Mouse (Mus musculus) hindbrain, postnatal 0 days (tissue): ENCODE data around the gene Alk. TPM values are rescaled to one million over a fixed set of nuclear protein-coding genes. Genes with fewer than 3 reads are reported as not detected.

Source experiments
- ATAC-seq: fragments of 200-750 bp; cut with Nextera tagmentation; 2 replicates; pipeline ENCODE4 v1.8.0; 2017; ENCODE audit warnings: mild to moderate bottlenecking, moderate TSS enrichment, moderate library complexity
- DNase-seq: peaks from one replicate; pipeline ENCODE4 v3.0.0-alpha.2; 2015; ENCODE audit warnings: low spot score
- H3K27ac ChIP-seq: fragments of 300-500 bp; sonication (generic); 2 replicates; pipeline ENCODE4 v1.5.1; 2014; ENCODE audit warnings: mild to moderate bottlenecking
- H3K27me3 ChIP-seq: fragments of 300-500 bp; sonication (generic); 2 replicates; pipeline ENCODE4 v1.6.1; 2014; ENCODE audit warnings: low read length, mixed read lengths; ENCODE audit not compliant: insufficient read depth
- H3K36me3 ChIP-seq: fragments of 300-500 bp; sonication (generic); 2 replicates; pipeline ENCODE4 v1.6.1; 2014; ENCODE audit warnings: low read length, mixed read lengths; ENCODE audit not compliant: insufficient read depth
- H3K4me1 ChIP-seq: fragments of 300-500 bp; sonication (generic); 2 replicates; pipeline ENCODE4 v1.6.1; 2014; ENCODE audit warnings: antibody characterized with exemption, low read length, mixed read lengths; ENCODE audit not compliant: insufficient read depth
- H3K4me2 ChIP-seq: fragments of 300-500 bp; sonication (generic); 2 replicates; pipeline ENCODE4 v1.6.1; 2014; ENCODE audit warnings: low read depth, mild to moderate bottlenecking, low read length, moderate library complexity, mixed read lengths
- H3K4me3 ChIP-seq: fragments of 300-500 bp; sonication (generic); 2 replicates; pipeline ENCODE4 v1.5.1; 2014; ENCODE audit warnings: low read length
- H3K9ac ChIP-seq: fragments of 300-500 bp; sonication (generic); replicated peaks from 2 replicates; pipeline ENCODE4 v1.6.1; 2014; ENCODE audit warnings: mild to moderate bottlenecking, low read length, moderate library complexity, mixed read lengths
- H3K9me3 ChIP-seq: fragments of 300-500 bp; sonication (generic); 2 replicates; pipeline ENCODE4 v1.6.1; 2016; ENCODE audit warnings: low read length, mixed read lengths
- CTCF ChIP-seq: IDR thresholded peaks from 2 replicates; pipeline ENCODE4 v1.5.1; 2016; ENCODE audit warnings: antibody characterized with exemption, control low read depth, low read depth
- WGBS: fragments of 180-500 bp; shearing (Covaris S2); extraction: QIAGEN DNeasy Blood & Tissue Kit; methylation state at CpG from one replicate; pipeline ENCODE4 v1.1.7; 2014; 5-methylcytosine and 5-hydroxymethylcytosine counted together
- polyA plus RNA-seq: library from polyadenylated mRNA; unstranded; fragments of >200 nt; fragmentation: Nextera tagmentation; extraction: Ambion mirVana; gene quantifications from 2 replicates; pipeline ENCODE4 v1.2.1, GENCODE M21; 2015
- total RNA-seq: library from RNA; depleted of rRNA; stranded (reverse); fragments of >200 nt; gene quantifications from 2 replicates; pipeline ENCODE4 v1.2.3, GENCODE M21; 2014

The Alk gene
- total and polyA plus RNA-seq, 2 experiments from 2014 or later = 3.4 to 17.1 TPM

DNA sequence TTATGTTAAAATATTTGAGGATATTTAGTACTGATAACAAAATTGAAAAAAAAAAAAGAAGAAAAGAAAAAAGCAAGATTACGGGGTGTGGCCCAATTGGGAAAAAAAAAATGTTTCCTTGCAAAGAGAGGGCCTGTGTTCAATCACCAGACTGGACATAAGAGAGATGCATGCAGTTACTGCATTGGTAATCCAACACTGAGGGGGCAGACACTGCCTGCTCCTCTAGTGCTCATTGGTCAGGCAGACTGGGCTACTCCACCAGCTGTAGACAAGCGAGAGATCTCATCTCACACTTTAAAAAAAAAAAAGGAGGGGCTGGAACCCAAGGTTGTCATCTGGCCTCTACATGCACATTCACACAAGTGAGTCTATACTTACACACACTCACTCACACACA, 199.6 kb downstream of the Alk start:
- H3K27ac ChIP-seq = no peak overlapping the region
- no peaks in the 10 kb centered on the region for H3K27me3 ChIP-seq
- no peaks in the 10 kb centered on the region for H3K9me3 ChIP-seq
- no peaks in the 10 kb centered on the region for H3K4me1 ChIP-seq
- TF ChIP-seq CTCF = no peak
- ATAC-seq = no peak
- DNase-seq = no peak
- H3K9ac ChIP-seq = no peak overlapping the region
- H3K4me3 ChIP-seq = no peak overlapping the region
- H3K4me2 ChIP-seq = no peak overlapping the region
- H3K36me3 ChIP-seq = no peaks in the 10 kb centered on the region
- WGBS = 85% methylated on average over 2 of the region's 2 CpGs

DNA sequence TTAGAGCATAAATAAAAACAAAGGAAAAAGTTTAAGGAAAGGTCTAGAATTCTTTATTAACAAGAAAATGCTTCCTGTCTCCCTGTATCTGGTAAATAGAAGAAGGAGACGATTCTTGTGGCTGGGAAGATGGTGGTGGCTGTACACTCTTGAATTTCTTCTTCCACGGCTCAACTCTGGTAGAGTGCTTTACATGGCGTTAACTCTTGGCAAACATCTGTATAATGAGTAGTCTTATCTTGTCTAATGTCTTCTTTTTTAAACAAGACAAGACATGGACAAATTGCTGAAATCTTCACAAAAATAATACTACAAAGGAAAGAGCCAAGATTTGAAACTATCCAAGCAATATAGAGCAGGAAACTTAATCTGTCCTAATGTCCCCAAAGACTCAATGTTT, 202.6 kb downstream of the Alk start:
- no peaks in the 10 kb centered on the region for H3K9me3 ChIP-seq
- no peaks in the 10 kb centered on the region for H3K27me3 ChIP-seq
- H3K4me1 ChIP-seq = no peaks in the 10 kb centered on the region
- no peak for TF ChIP-seq CTCF
- no peak overlapping the region for H3K9ac ChIP-seq
- no peak overlapping the region for H3K27ac ChIP-seq
- DNase-seq (no peak), ATAC-seq (no peak)
- WGBS = 91% methylated on average over 3 of the region's 3 CpGs
- no peak overlapping the region for H3K4me2 ChIP-seq
- no peaks in the 10 kb centered on the region for H3K36me3 ChIP-seq
- H3K4me3 ChIP-seq = no peak overlapping the region

DNA sequence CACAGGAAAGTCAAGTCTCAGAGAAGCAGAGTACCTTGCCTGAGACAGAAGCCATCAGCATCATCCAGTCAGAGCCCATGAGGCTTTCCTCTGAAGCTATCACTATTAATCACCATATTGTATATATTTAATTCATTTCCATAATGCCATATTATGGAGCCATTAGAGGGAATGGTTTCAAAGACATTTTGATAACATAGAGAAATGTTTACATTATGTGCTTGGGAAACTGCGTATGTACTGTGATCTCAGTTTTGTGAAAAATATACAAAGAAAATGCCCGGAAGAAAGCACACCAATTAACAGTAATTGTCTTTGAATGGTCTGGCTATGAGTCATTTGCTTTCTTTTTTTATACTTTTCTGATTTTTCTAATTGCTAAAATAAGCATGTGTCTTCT, 203.1 kb downstream of the Alk start:
- WGBS = 82% methylated on average over 2 of the region's 2 CpGs
- Histone ChIP-seq H3K36me3 (no peaks in the 10 kb centered on the region), H3K9me3 (no peaks in the 10 kb centered on the region), H3K4me1 (no peaks in the 10 kb centered on the region), H3K27ac (no peak overlapping the region), H3K27me3 (no peaks in the 10 kb centered on the region), H3K9ac (no peak overlapping the region), H3K4me3 (no peak overlapping the region), H3K4me2 (no peak overlapping the region)
- TF ChIP-seq CTCF = no peak
- DNase-seq (no peak), ATAC-seq (no peak)

DNA sequence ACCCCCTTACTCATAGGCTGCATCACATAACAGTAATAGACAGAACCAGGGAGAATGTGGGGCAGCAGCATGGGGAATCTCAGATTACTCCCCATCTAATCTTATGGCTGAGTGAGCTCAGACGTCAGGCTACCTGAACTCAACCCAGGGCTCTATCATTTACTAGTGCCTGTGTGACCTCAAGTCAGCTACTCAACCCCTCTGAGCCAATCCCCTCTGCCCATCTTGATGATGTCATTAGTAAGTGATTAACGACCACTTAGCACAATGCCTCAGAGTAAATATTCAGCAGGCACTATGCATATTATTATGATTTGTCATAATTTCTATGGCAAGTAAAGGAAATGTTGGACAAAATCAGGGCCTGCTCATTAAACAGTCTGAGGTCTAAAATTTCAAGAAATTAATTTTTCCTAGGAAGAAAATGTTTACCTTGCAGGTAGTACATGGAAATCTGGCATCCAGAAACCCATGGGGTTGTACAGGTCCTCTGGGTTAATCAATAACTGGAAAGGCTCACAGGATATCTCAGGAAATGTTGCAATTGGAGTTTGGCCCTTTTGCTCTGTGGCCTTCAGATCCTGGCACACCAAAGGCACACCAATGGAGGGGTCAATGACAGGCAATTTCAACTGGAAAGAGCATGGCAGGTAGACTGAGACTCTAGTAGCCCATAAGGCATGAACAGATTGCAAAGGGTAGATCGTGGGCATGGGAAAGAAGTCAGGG, 204.9 kb downstream of the Alk start:
- no peaks in the 10 kb centered on the region for H3K4me1 ChIP-seq
- 83% methylated on average over 3 of the region's 3 CpGs for WGBS
- ATAC-seq (no peak), DNase-seq (no peak)
- H3K4me3 ChIP-seq = no peak overlapping the region
- TF ChIP-seq CTCF = no peak
- no peaks in the 10 kb centered on the region for H3K27me3 ChIP-seq
- H3K4me2 ChIP-seq = no peak overlapping the region
- H3K9me3 ChIP-seq = no peaks in the 10 kb centered on the region
- no peak overlapping the region for H3K27ac ChIP-seq
- no peak overlapping the region for H3K9ac ChIP-seq
- no peaks in the 10 kb centered on the region for H3K36me3 ChIP-seq

DNA sequence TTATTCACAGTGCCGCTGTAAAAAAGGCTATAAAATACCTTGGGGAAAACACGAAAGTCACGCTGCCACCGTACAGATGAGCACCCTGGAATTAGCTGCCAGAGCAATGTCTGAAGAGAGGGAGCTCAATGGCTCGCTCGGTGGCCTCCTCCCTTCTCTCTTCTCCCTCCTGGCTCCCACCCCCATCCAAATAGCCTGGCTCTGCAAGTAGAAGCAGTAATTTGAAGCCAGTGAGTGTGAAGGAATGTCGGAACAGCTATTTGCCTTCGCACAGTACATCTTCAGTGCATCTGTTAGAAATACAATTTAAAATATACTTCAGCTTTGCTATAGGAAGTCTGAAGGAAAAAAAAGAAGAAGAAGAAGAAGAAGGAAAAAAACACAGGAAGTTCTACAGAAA, 208.5 kb downstream of the Alk start:
- Histone ChIP-seq H3K9ac (no peak overlapping the region), H3K27ac (no peak overlapping the region), H3K36me3 (no peaks in the 10 kb centered on the region), H3K9me3 (no peaks in the 10 kb centered on the region), H3K4me2 (no peak overlapping the region), H3K4me3 (no peak overlapping the region), H3K27me3 (no peaks in the 10 kb centered on the region), H3K4me1 (no peaks in the 10 kb centered on the region)
- DNase-seq (no peak), ATAC-seq (no peak)
- WGBS = 55% methylated on average over 8 of the region's 8 CpGs
- no peak for TF ChIP-seq CTCF

DNA sequence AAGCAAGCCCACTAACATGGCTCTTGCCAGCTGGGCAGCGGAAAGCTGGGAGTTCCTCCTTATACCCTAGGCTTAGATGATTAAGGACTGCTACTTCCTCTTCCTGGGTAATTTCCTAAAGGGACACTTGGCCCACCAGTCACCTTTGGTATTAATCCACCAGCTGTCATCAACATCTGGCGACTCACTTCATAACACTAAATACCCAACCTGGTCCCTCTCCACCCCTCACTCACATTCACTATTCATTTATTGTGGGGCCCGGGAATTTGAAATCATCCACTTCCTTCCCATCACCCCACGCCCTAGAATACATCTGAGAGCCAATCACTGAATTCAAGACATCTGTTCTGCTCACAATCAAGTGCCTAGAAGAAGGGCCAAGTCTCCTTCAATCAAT, 235.4 kb downstream of the Alk start:
- ATAC-seq = no peak
- 82% methylated on average over 4 of the region's 4 CpGs for WGBS
- DNase-seq = no peak
- Histone ChIP-seq H3K36me3 (no peaks in the 10 kb centered on the region), H3K27me3 (no peaks in the 10 kb centered on the region), H3K9ac (no peak overlapping the region), H3K4me1 (no peaks in the 10 kb centered on the region), H3K9me3 (no peaks in the 10 kb centered on the region), H3K27ac (no peak overlapping the region), H3K4me3 (no peak overlapping the region), H3K4me2 (no peak overlapping the region)
- no peak for TF ChIP-seq CTCF

DNA sequence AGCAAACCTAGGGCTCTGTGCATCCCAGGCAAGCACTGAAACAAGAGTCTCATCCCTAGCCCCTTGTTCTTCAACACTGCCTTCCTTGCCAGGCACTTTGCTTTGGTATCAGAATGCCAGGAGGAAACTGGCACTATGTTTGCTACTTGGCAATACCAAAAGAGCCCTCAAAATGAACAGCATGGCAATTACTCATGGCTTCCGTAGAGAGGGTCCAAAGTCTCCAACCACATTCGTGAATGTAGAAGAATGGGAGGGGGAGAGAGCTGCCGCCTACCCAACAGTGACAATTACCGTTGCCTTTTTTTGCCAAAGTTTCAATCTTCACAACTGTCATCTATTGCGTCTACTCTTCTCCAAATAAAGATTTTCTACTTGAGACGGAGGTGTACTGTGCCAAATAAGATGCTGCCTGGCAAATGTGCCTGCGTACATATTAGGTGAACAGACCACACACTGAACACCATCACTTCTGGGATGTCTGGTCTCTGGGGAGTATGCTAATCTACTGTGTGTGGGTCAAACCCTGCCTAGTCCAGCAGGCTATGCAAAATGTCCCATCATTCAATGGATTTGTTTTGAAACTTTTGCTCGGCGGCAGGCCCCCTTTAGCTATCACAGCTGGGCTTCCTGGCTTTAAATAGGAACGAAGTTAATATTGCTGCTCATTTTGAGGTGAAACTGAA, 241.5 kb downstream of the Alk start:
- H3K4me2 ChIP-seq = no peak overlapping the region
- DNase-seq (peak; percentile 46), ATAC-seq (no peak)
- H3K4me1 ChIP-seq = no peaks in the 10 kb centered on the region
- H3K27me3 ChIP-seq = no peaks in the 10 kb centered on the region
- no peaks in the 10 kb centered on the region for H3K9me3 ChIP-seq
- H3K9ac ChIP-seq = no peak overlapping the region
- no peak overlapping the region for H3K4me3 ChIP-seq
- no peak for TF ChIP-seq CTCF
- H3K36me3 ChIP-seq = no peaks in the 10 kb centered on the region
- WGBS = 67% methylated on average over 10 of the region's 10 CpGs
- H3K27ac ChIP-seq = no peak overlapping the region
